Mouse (Mus musculus) liver, adult 2 months (tissue): ENCODE data around the gene Tmem171.

Experiments
- CTCF ChIP-seq: fragments of 200-500 bp; IDR thresholded peaks from 2 replicates; pipeline ENCODE4 v1.5.1; 2011; ENCODE audit warnings: low read depth, low read length, control low read depth
- POLR2A ChIP-seq: fragments of 200-500 bp; IDR thresholded peaks from 2 replicates; pipeline ENCODE4 v1.6.1; 2011; ENCODE audit warnings: low read length, control low read depth; ENCODE audit not compliant: insufficient read depth; ENCODE audit errors: extremely low read depth

- TF ChIP-seq CTCF (no peak), POLR2A (no peak)
Observed at GRCm38 (mm10) chr13:98687931-98688330, 6.7 kb downstream of the Tmem171 start.
